Mouse (Mus musculus): ENCODE data around the gene Echs1.

Gene Echs1

DNA sequence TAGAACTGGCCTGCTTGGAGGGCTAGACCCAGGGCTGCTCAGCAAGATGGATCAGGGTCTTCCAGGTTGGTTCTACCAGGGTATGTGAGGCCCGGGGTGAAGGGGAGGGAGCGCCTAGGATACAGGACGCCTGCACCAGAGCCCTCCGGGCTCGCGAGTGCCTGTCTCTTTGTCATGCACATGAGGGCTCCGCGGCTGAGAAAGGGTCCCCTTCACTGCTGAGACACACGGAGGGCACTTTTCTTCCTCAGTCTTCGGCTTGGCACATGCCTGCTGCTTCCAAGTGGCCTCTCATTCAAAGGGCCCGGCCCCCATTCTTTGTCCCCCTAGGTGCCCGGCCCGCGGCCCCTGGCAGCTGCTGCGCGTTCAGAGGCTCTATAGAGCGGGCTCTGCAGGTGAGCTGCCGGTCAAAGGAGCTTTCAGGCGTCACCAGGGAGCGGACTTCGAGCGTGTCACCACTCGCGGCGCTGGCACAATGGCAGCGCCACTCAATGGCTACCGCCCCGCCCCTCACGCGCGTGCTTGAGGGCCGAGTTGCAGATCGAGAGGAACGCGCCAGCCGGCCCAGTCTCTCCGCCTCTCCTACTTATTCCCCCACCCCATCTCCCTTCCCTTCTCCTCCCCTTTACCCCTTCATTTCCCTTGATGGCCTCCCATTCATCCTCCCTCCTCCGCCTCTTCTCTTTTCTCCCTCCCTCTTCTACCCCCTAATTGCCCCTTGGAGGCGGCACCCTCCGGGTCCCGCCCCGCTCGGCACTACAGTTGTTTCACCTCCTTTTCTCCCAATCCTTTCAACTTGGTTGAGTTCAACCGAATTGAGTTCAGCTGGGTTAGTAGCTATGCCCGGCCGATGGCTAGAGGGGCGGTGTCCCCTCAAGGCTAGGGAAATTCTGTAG lies 55.1 kb downstream of the Echs1 start:
- DNase-seq, result no peak

- DNase-seq, result no peak
Measured at GRCm38 (mm10) chr7:140059601-140060000, 56.7 kb downstream of the Echs1 start.

DNA sequence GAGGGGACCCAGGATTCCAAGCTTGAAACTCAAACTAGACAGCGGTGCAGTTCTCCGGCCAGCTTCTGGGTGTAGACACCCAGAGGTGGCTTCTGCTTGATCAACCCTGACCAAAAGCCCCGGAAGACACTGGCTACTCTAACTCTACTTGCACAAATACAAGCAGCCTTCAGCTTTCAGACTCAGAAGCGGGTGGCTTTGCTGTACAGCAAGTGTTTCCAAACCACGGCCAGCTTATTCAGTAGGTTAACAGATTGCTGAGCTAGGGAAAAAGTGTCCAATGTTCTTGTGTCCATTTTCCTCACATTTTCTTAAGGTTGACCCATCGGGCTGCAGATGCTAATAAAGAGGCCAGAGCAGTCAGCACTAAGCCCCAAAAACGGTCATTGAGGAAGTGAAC lies 57.7 kb downstream of the Echs1 start:
- no peak for DNase-seq

DNA sequence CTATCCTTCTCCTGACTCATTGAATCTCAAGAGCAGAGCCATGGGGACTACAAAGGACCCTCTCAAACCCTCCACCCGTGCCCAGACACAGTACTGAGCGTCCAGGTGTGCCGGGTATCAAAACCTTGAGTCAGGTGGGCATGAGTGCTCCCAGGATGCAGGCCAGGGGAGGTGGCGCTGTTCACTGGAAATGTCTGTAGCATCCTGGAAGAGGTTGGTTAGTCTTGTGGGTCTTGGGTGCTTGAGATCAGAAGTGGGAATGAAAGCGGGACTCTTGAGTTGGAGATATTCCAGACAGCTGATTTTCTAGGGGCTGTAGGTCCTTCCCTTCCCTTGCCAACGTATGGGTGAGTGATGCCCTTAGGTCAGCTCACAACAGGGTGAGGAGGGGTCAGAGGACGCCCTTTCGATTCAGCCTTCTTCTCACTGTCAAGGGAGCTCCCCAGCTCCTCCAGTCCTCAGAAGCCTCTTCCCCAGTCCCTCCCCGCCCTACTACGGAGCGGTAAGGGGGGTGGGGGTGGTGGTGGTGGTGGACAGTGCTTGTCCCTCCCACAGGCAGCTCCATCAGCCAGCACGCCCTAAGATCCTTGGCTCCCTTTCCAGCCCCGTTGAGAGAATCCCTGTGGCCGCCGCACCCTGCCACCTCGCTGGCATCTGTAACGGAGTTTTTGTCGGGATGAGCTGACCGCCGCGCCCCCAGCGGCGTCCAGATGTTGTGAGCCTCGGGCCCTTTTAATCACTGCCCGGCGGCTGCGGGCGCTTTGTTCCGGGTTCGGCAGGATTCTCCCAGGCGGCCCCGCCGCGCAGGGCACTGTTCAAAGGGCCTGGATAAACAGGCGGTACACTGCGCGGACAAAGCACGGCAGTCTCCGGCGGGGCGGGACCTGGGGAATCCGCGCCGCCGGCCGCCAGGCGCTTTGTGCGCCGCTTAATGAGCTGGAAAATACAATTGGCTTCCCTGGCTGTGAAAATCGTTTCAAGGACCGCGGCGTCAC lies 58.6 kb downstream of the Echs1 start:
- no peak for DNase-seq

All from spleen, adult 18-20 months (tissue).